Mouse (Mus musculus): ENCODE measurements around the gene Msx1.

Gene Msx1

GRCm38 (mm10) chr5:37825611-37826445 is 1.4 kb upstream of the Msx1 start:
- no peak for DNase-seq (ENCODE audit: low spot score in 2 of 2)

- no peak for DNase-seq (ENCODE audit: low spot score in 2 of 2)
Measured at GRCm38 (mm10) chr5:37825111-37825600, 773 bp upstream of the Msx1 start.

- no peak for DNase-seq (ENCODE audit: low spot score in 2 of 2)
Measured at GRCm38 (mm10) chr5:37823721-37824460, 492 bp downstream of the Msx1 start.

GRCm38 (mm10) chr5:37822791-37823720 is 1.3 kb downstream of the Msx1 start:
- peak in 1 of 2 experiments; percentile 43 for DNase-seq (ENCODE audit: low spot score in 2 of 2)

GRCm38 (mm10) chr5:37822116-37822707 is 2.2 kb downstream of the Msx1 start:
- DNase-seq (ENCODE audit: low spot score in 2 of 2) = no peak

GRCm38 (mm10) chr5:37821111-37821601 is 3.2 kb downstream of the Msx1 start:
- no peak for DNase-seq (ENCODE audit: low spot score in 2 of 2)

- DNase-seq (ENCODE audit: low spot score in 2 of 2) = no peak
Measured at GRCm38 (mm10) chr5:37820689-37821088, 3.7 kb downstream of the Msx1 start.

- no peak for DNase-seq (ENCODE audit: low spot score in 2 of 2)
Measured at GRCm38 (mm10) chr5:37819971-37820370, 4.4 kb downstream of the Msx1 start.

- DNase-seq (ENCODE audit: low spot score in 2 of 2) = no peak
Measured at GRCm38 (mm10) chr5:37819541-37819940, 4.8 kb downstream of the Msx1 start.

GRCm38 (mm10) chr5:37818533-37819215 is 5.7 kb downstream of the Msx1 start:
- DNase-seq (ENCODE audit: low spot score in 2 of 2) = no peak

GRCm38 (mm10) chr5:37817658-37818532 is 6.5 kb downstream of the Msx1 start:
- no peak for DNase-seq (ENCODE audit: low spot score in 2 of 2)

GRCm38 (mm10) chr5:37816907-37817657 is 7.3 kb downstream of the Msx1 start:
- DNase-seq (ENCODE audit: low spot score in 2 of 2) = no peak

- DNase-seq (ENCODE audit: low spot score in 2 of 2) = no peak
Measured at GRCm38 (mm10) chr5:37815909-37816308, 8.5 kb downstream of the Msx1 start.

- DNase-seq (ENCODE audit: low spot score in 2 of 2) = no peak
Measured at GRCm38 (mm10) chr5:37814169-37814568, 10.2 kb downstream of the Msx1 start.

- no peak for DNase-seq (ENCODE audit: low spot score in 2 of 2)
Measured at GRCm38 (mm10) chr5:37805291-37805690, 19.1 kb downstream of the Msx1 start.

GRCm38 (mm10) chr5:37804512-37805118 is 19.8 kb downstream of the Msx1 start:
- no peak for DNase-seq (ENCODE audit: low spot score in 2 of 2)

- no peak for DNase-seq (ENCODE audit: low spot score in 2 of 2)
Measured at GRCm38 (mm10) chr5:37797251-37797650, 27.1 kb downstream of the Msx1 start.

GRCm38 (mm10) chr5:37796751-37797150 is 27.6 kb downstream of the Msx1 start:
- DNase-seq (ENCODE audit: low spot score in 2 of 2) = no peak
